Mouse (Mus musculus) hematopoietic stem cell, adult 5-6 weeks (primary cell): ENCODE measurements around the gene Patl2. TPM values are rescaled to one million over a fixed set of nuclear protein-coding genes. Genes with fewer than 3 reads are reported as not detected.
"Not testable (repeated sequence)": the region's sequence is repeated elsewhere in the genome, so short reads cannot be mapped to it uniquely, and the experiment has no call there.

ENCODE experiments used
- ATAC-seq, 2 experiments: fragments of 125-278 bp in 1 of 2; replicated peaks in 1 of 2; 2 replicates each; pipeline ENCODE4 v1.8.0; 2016 to 2017; ENCODE audit warnings: inconsistent platforms in 2 of 2, mild to moderate bottlenecking in 2 of 2, moderate number of reproducible peaks in 2 of 2, low read depth in 1 of 2, moderate TSS enrichment in 1 of 2; ENCODE audit not compliant: low FRiP score in 2 of 2, poor library complexity in 2 of 2, severe bottlenecking in 2 of 2, insufficient read depth in 1 of 2, low TSS enrichment in 1 of 2
- total RNA-seq: library from RNA; stranded (forward); fragments of 172-1452, 232-1000 nt; gene quantifications from 2 replicates; pipeline ENCODE4 v1.2.3, GENCODE M21; 2017

Gene Patl2
- total RNA-seq, 1 experiment from 2014 or later = not detected

DNA sequence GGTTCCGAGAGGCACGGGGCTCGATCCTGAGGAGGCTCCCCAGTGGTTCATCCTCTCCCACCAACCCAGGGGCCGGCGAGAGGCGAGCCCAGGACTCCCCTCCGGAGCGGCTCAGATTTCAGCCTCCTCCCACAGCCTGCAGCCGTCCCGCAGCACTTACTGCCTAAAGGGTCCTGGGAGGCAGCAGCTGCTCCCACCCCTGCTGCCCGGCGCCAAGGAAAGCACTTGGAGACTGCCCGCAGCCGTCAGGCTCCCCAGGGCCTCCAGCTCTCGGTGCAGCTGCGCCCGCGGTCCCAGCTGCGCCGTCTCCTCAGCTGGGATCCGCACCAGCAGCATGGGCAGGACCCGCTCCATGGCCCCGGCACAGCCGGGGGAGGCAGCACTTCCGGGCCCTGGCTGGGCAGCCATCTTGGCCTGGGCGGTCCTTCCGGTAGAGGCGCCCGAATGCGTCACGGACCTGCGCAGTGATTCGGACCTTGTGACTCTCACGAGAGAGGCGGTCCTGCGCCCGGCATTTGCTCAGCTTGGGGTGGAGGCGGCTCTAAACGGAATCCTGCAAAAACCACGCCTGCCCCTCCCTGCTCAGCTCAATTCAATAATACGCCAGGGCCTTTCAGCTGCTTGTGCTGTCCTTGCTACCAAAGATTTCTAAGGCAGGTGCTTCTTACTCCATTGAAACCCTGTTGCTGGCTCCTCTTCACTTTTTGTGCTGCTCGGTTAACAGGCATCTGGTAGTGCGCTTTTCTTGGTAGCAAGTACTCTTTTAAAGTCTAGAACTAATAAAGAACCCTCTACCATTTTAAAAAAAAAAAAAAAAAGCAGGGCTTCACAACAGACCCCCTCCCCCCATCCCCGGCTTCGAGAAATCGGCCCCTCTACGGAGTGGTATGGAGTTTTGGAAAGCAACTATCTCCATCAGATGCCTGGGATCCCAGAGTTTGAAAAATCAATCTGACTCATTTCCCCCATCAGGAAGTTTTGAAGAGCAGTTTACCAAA, 67.7 kb downstream of the Patl2 start, which contains the start of gene Spg11:
Gene Spg11 (minus strand): TSS at position 426 of the 998 bp plus-strand sequence.
- peak; percentile 98 to 99 for ATAC-seq

DNA sequence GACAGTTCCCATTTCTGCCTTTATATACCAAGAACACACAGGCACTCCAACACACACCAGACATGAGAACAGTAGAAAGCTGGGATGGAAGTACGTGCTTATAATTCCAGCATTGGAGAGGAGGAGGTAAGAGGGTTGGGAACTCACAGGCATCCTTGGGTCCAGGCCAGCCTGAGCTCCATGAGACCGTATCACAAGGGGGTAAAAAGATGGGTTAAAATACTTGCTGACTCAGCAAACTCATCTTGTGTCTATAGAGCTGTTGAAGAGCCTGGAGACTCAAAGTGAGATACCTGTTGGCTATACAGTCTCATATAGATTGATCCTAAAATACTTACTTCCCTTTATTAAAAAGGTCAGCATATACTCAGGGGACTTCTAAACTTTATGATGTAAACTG, 69.1 kb downstream of the Patl2 start:
- ATAC-seq = no peak

DNA sequence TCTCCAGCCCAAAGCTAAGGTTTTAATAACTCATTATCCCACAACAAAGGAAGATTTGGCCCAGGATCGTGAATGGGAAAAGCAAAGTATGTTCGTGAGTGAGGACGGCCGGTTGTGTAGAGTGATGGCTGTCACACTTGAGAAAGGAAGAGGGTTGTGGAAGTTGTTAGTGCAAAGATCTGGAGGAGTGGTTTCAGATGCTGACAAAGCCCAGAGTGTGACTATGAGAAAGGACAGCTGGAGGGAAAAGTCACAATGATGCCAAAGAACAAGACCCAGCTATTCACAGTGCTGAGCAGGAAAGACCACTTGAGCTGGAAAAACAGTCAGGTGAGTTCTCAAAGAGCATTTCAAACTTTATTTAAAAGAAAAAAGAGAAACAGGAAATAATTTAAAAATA, 76.3 kb downstream of the Patl2 start:
- no peak for ATAC-seq

DNA sequence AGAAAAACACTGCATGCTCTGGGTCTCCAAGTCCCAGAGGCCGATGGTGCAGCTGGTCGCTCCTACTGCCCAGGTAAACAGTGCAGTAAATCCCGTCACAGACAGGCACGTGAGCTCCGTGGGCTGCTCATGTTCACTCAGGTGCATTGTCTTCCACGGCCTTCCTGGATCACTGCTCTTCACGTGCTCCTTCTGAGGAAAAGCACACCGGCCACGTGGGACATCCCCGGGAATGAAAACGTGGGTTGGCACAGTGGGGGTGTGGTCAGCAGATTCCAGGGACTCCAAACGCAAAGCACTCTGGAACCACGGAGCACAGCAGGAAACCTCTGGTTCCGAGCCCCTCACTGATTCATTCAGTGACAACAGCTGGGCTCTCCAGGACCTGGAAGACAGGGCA, 77.9 kb downstream of the Patl2 start:
- ATAC-seq = no peak

DNA sequence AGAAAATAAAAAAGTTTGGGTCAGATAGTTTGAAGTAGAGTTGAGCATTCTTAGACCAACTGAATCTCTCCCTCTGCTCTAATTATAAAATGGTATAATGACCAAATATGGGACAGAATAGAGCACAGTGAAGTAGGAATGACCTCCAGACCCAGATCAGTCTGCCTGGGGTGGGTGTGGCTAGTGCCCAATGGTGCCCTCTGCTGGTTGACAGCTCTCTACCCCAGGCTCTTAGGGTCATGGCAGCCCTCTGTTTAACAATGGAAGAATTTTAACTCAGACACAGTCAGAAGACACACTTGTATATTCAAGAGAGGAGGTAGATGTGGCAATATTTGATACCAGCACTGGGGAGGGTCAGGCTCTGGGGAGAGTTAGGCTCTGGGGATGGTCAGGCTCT, 83.9 kb downstream of the Patl2 start:
- ATAC-seq = peak; percentile 49 to 71; a peak in 1 of 4 replicates

DNA sequence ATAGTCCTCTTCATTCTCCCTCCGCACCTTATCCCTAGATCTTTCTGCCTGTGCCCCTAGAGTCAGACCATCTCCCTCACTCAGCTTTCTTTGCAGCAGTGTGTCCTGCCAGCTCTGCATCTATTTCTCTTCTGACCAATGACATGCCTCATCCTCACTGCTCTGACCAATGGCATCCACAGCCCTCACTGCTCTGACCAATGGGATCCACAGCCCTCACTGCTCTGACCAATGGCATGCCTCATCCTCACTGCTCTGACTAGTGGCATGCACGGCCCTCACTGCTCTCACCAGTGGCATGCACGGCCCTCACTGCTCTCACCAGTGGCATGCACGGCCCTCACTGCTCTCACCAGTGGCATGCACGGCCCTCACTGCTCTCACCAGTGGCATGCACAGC, 88.3 kb downstream of the Patl2 start:
- not testable (repeated sequence) for ATAC-seq

DNA sequence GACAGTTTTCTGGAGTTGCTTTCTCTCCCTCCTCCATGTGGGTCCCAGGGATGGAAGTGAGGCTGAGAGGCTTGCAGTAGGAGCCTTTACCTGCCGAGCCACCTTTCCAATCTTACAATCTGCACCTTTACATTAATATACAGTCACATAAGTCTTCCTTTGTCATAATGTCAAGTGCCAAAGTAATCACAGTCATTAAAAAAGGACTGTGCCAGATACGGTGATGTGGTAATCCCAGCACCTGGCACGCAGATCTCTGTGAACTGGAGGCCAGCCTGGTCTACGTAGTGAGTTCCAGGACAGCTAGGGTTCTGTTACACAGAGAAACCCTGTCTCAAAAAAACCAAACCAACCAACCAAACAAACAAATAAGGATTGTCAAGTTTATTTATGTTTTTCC, 92.1 kb downstream of the Patl2 start:
- ATAC-seq = no peak

DNA sequence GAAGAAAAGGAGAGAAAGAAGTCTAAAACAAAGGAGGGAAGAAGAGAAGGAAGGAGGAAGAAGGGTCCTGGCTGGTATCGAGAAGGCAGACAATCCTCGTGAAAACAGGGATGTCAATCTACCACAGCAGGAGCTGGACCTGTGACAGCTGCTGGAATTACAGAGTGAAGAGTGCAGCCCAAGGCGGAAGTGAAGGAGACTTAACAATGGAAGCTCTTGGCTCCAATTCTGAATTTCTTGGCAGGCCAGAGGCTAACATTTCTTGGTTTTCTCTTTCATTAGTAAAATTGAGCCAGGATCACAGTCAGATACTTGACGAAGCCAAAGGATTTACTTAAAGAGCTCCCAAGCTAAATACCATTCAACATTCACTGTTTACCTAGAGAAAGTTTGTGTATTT, 99.5 kb downstream of the Patl2 start:
- no peak for ATAC-seq

DNA sequence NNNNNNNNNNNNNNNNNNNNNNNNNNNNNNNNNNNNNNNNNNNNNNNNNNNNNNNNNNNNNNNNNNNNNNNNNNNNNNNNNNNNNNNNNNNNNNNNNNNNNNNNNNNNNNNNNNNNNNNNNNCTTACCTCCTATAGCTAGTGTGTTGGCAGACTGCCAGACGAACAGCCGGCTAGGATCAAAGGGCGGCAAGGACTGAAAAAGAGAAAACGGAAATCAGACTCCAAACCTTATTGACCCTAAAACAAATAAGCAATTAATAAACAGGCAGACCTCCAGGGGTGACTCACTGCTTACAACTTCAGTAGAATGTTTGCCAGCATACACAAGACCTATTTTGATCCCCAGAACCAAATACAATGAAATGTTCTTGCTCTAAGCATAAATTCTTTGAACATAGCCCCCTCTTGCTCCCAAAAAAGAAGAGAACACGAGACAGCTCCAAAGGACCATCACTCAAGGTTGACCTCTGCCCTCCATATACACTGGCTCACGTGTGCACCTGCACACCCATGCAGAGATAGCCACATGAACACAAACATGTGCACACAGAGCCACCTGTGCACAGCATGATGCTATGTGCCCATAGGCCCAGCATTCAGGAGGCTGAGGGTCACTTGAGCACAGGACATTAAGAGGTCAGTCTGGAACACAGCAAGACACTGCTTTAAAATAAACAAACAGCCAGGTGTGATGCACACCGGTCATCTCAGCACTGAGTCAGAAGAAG, 104.1 kb downstream of the Patl2 start:
- ATAC-seq = no peak

Other genes with a start within 250 kb of the Patl2 start
- 85.4 and 88.9 TPM in 2 replicates for gene Ctdspl2, start 230.2 kb downstream of the Patl2 start, total RNA-seq
- gene Mageb3, start 230.1 kb downstream of the Patl2 start, total RNA-seq = 1.4 and 1.6 TPM in 2 replicates
- gene Eif3j1, start 157.6 kb downstream of the Patl2 start, total RNA-seq = 31.4 and 32.9 TPM in 2 replicates
- gene Spg11, start 67.8 kb downstream of the Patl2 start, total RNA-seq = 13.6 and 16.4 TPM in 2 replicates
- gene B2m, start 38.5 kb downstream of the Patl2 start, total RNA-seq = 3,422 and 3,507 TPM in 2 replicates
- gene Trim69, start 25.5 kb downstream of the Patl2 start, total RNA-seq = not detected in 2 replicates
- gene Terb2, start 83 bp upstream of the Patl2 start, total RNA-seq = not detected in 2 replicates
- gene Sord, start 48.6 kb upstream of the Patl2 start, total RNA-seq = 84.5 and 113 TPM in 2 replicates
- gene Duox2, start 112.3 kb upstream of the Patl2 start, total RNA-seq = 0.06 TPM in 1 of 2 replicates, not detected in the other
- gene Duoxa2, start 112.7 kb upstream of the Patl2 start, total RNA-seq = not detected in 2 replicates
- not detected in 2 replicates for gene Duoxa1, start 127.5 kb upstream of the Patl2 start, total RNA-seq
- gene Duox1, start 129.5 kb upstream of the Patl2 start, total RNA-seq = not detected in 2 replicates
- 2.8 and 4.7 TPM in 2 replicates for gene Shf, start 183.0 kb upstream of the Patl2 start, total RNA-seq
- 25.6 and 36.6 TPM in 2 replicates for gene Slc28a2, start 240.3 kb upstream of the Patl2 start, total RNA-seq